Mouse (Mus musculus): ENCODE measurements around the gene Trcg1.

Gene Trcg1

DNA sequence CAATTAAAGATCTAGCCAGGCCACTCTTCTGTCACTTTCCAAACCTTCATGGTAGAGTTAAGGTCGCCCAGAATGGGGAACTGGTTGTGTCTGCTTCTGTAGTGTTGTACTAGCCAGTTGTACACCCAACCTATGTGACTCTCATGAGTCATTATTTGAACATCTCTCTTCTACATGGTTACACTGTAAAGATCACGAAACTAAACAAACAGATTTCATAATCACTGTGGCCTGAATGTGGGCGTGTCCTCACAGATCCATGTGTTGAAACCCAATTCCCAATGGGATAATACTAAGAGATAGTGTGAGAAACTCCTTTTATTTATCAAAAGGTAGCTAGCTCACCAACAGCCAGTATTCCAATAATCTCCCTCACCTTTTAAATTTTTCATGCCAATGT is 59.3 kb downstream of the Trcg1 start:
- DNase-seq (ENCODE audit: inconsistent ontology term), result no peak

DNA sequence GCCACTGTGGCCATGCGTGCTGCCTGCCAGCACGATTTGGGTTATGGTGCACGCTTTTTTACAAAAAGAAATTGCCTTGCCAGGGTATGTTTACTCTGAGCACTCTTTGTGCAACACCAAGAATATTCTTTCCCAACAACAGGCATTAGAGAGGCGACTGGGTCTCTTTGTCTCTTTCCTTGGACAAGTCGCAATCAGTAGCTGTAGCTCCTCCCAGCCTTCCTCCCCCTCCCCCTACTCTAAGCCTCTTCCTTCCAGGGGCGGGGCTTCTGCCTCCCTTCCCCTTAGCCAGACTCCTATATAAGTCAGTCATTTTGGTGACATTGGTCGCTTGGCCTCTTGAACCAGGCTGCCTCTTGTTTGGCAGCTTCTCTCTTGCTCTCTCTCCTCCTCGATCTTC is 59.9 kb downstream of the Trcg1 start:
- no peak for DNase-seq (ENCODE audit: inconsistent ontology term)

DNA sequence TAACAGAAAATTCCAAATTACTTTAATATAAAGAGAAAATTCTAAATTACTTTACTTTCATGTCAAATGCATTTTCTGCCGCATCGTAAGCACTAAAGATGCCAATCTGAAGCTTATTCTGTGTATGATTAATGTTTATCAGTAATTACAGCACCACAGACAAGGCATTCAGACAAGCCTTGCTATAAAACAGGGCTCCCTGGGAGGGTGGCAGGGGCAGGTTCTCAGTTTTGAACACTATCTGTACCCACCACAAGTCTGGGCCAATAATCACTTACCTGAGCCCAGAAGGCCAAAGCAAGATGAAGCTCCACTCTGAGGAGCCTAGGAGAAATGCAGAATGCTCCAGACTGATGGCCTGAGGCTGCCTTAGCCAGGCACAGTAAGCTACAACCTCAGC is 61.6 kb downstream of the Trcg1 start:
- DNase-seq (ENCODE audit: inconsistent ontology term), result no peak
